In genomic region chr14:16598074-16598501, GRCm38 (mm10) we compare ENCODE assay signal across 9 mouse cellular contexts.
DNase-seq lines count a peak whose midpoint lies in the region; ATAC-seq and TF ChIP-seq lines count a peak whose summit lies in the region.
"Had no signal": no experiment of that assay in that cellular context is flagged by ENCODE, and none has a peak within 500 bp of the region (broad histone marks: within the 10 kb centered on the region; RNA-seq: fewer than 3 reads in every experiment).

No protein-coding gene starts in this region.

- H3K27ac ChIP-seq in forebrain, postnatal 0 days (ENCODE audit: low read depth, low read length): peak overlapping the region; percentile 50; the same call in 1 of the 2 replicates
- H3K27ac ChIP-seq in forebrain, embryonic 12.5 days: no peak overlapping the region
- no peak overlapping the region for H3K27ac ChIP-seq in stomach, embryonic 14.5 days (ENCODE audit: low read length)
- no peak overlapping the region for H3K27ac ChIP-seq in stomach, postnatal 0 days (replicated peaks)
- H3K27ac ChIP-seq in heart, embryonic 10.5 days: peak overlapping the region; percentile 83
- peak overlapping the region; percentile 46; the same call in 1 of the 2 replicates for H3K27ac ChIP-seq in kidney, embryonic 15.5 days

- 0 out of 2 replicates have a peak, but pooled peaks cover 7% of the 10 kb centered on the region for H3K4me1 ChIP-seq in forebrain, postnatal 0 days (ENCODE audit: insufficient read depth)
- no peaks in the 10 kb centered on the region; the same call in 1 of the 2 replicates for H3K4me1 ChIP-seq in forebrain, embryonic 12.5 days
- peaks cover 6% of the 10 kb centered on the region; the same call in 1 of the 2 replicates for H3K4me1 ChIP-seq in stomach, embryonic 14.5 days (ENCODE audit: control insufficient read depth, insufficient read depth, low read length)
- no peaks in the 10 kb centered on the region for H3K4me1 ChIP-seq in stomach, postnatal 0 days (replicated peaks; ENCODE audit: control insufficient read depth, insufficient read depth)
- peaks cover 30% of the 10 kb centered on the region for H3K4me1 ChIP-seq in heart, embryonic 10.5 days
- peaks cover 13% of the 10 kb centered on the region for H3K4me1 ChIP-seq in kidney, embryonic 15.5 days

- peak; percentile 32 for DNase-seq in forebrain, postnatal 0 days
- DNase-seq in stomach, postnatal 0 days (ENCODE audit: low spot score): no peak
- DNase-seq in heart, embryonic 10.5 days (ENCODE audit: low spot score): peak; percentile 78
- DNase-seq in urinary bladder, postnatal 10 days (ENCODE audit: low spot score): no peak

- ATAC-seq in forebrain, postnatal 0 days: no peak
- no peak for ATAC-seq in forebrain, embryonic 12.5 days (ENCODE audit: low FRiP score)
- 0 out of 2 replicates have a peak, but pooled peaks have one; percentile 37 for ATAC-seq in stomach, embryonic 14.5 days (ENCODE audit: insufficient number of reproducible peaks, insufficient read depth, low FRiP score, low read depth)
- no peak for ATAC-seq in stomach, postnatal 0 days (ENCODE audit: low FRiP score, low TSS enrichment)
- 0 out of 2 replicates have a peak, but pooled peaks have one; percentile 26 for ATAC-seq in kidney, embryonic 15.5 days (replicated peaks; ENCODE audit: low FRiP score)
- ATAC-seq in erythroid progenitor cell, adult 5-6 weeks (replicated peaks; ENCODE audit: low FRiP score, poor library complexity, severe bottlenecking): no peak

- H3K4me3 ChIP-seq in forebrain, postnatal 0 days (ENCODE audit: low read depth, low read length): no peak overlapping the region
- no peak overlapping the region for H3K4me3 ChIP-seq in forebrain, embryonic 12.5 days (replicated peaks)
- no peak overlapping the region for H3K4me3 ChIP-seq in stomach, embryonic 14.5 days (ENCODE audit: low read depth, low read length)
- H3K4me3 ChIP-seq in stomach, postnatal 0 days (ENCODE audit: low read depth, low read length): no peak overlapping the region
- H3K4me3 ChIP-seq in heart, embryonic 10.5 days: peak overlapping the region; percentile 31; the same call in 1 of the 2 replicates
- H3K4me3 ChIP-seq in kidney, embryonic 15.5 days (replicated peaks): no peak overlapping the region

- no peak for TF ChIP-seq CTCF in forebrain, postnatal 0 days (IDR thresholded peaks at IDR 0.05; ENCODE audit: low read depth)
- no peak for TF ChIP-seq CTCF in stomach, postnatal 0 days (IDR thresholded peaks at IDR 0.05; ENCODE audit: low read depth)

- H3K4me2 ChIP-seq in forebrain, postnatal 0 days (ENCODE audit: low read depth): no peak overlapping the region
- no peak overlapping the region for H3K4me2 ChIP-seq in forebrain, embryonic 12.5 days
- H3K4me2 ChIP-seq in stomach, embryonic 14.5 days (replicated peaks; ENCODE audit: low read depth, low read length): no peak overlapping the region
- H3K4me2 ChIP-seq in stomach, postnatal 0 days (replicated peaks; ENCODE audit: low read depth): no peak overlapping the region
- H3K4me2 ChIP-seq in kidney, embryonic 15.5 days: no peak overlapping the region

- TF ChIP-seq EP300 in stomach, postnatal 0 days (optimal IDR thresholded peaks at IDR 0.05): no peak

- no peak overlapping the region for H3K9ac ChIP-seq in forebrain, postnatal 0 days
- no peak overlapping the region for H3K9ac ChIP-seq in forebrain, embryonic 12.5 days
- H3K9ac ChIP-seq in stomach, embryonic 14.5 days (replicated peaks; ENCODE audit: low read depth, low read length): no peak overlapping the region
- no peak overlapping the region for H3K9ac ChIP-seq in stomach, postnatal 0 days (ENCODE audit: low read length)
- H3K9ac ChIP-seq in kidney, embryonic 15.5 days: no peak overlapping the region

- 21% methylated on average over 4 of the region's 4 CpGs for WGBS in forebrain, postnatal 0 days
- WGBS in forebrain, embryonic 12.5 days: 39% methylated on average over 4 of the region's 4 CpGs
- 18% methylated on average over 4 of the region's 4 CpGs for WGBS in stomach, embryonic 14.5 days
- 26% methylated on average over 4 of the region's 4 CpGs for WGBS in stomach, postnatal 0 days
- WGBS in heart, embryonic 10.5 days: 11% methylated on average over 4 of the region's 4 CpGs
- WGBS in kidney, embryonic 15.5 days: 36% methylated on average over 4 of the region's 4 CpGs

- no peaks in the 10 kb centered on the region for H3K36me3 ChIP-seq in forebrain, postnatal 0 days (ENCODE audit: insufficient read depth)
- no peaks in the 10 kb centered on the region for H3K36me3 ChIP-seq in forebrain, embryonic 12.5 days (replicated peaks)
- no peaks in the 10 kb centered on the region for H3K36me3 ChIP-seq in stomach, embryonic 14.5 days (ENCODE audit: control insufficient read depth, insufficient read depth, low read length)
- H3K36me3 ChIP-seq in stomach, postnatal 0 days (ENCODE audit: control insufficient read depth, insufficient read depth, low read length): no peaks in the 10 kb centered on the region
- H3K36me3 ChIP-seq in heart, embryonic 10.5 days: no peaks in the 10 kb centered on the region
- no peaks in the 10 kb centered on the region for H3K36me3 ChIP-seq in kidney, embryonic 15.5 days

- H3K9me3 ChIP-seq in forebrain, postnatal 0 days (ENCODE audit: low read length): no peaks in the 10 kb centered on the region
- H3K9me3 ChIP-seq in forebrain, embryonic 12.5 days: no peaks in the 10 kb centered on the region
- H3K9me3 ChIP-seq in stomach, embryonic 14.5 days (ENCODE audit: control insufficient read depth, low read depth, low read length): no peaks in the 10 kb centered on the region
- H3K9me3 ChIP-seq in stomach, postnatal 0 days (ENCODE audit: control insufficient read depth, low read length): no peaks in the 10 kb centered on the region
- no peaks in the 10 kb centered on the region for H3K9me3 ChIP-seq in heart, embryonic 10.5 days
- no peaks in the 10 kb centered on the region for H3K9me3 ChIP-seq in kidney, embryonic 15.5 days (replicated peaks)

- H3K27me3 ChIP-seq in forebrain, postnatal 0 days (ENCODE audit: insufficient read depth, low read length): no peaks in the 10 kb centered on the region
- H3K27me3 ChIP-seq in forebrain, embryonic 12.5 days: no peaks in the 10 kb centered on the region
- no peaks in the 10 kb centered on the region for H3K27me3 ChIP-seq in stomach, embryonic 14.5 days (ENCODE audit: control insufficient read depth, insufficient read depth, low read length)
- no peaks in the 10 kb centered on the region for H3K27me3 ChIP-seq in stomach, postnatal 0 days (ENCODE audit: control insufficient read depth, insufficient read depth, low read length)
- H3K27me3 ChIP-seq in heart, embryonic 10.5 days (ENCODE audit: insufficient read depth, poor library complexity, severe bottlenecking): no peaks in the 10 kb centered on the region
- no peaks in the 10 kb centered on the region for H3K27me3 ChIP-seq in kidney, embryonic 15.5 days
- H3K27me3 ChIP-seq: CH12.LX had no signal

Comparison
In these comparisons a context has a peak if more than half of its experiments do, and no peak if none do; other contexts are left out.
1. ATAC-seq: peak in stomach, embryonic 14.5 days (single experiment) and kidney, embryonic 15.5 days (single experiment); none in forebrain, postnatal 0 days (single experiment), forebrain, embryonic 12.5 days (single experiment), stomach, postnatal 0 days (single experiment) and erythroid progenitor cell, adult 5-6 weeks (single experiment).
2. H3K27ac ChIP-seq: peak in forebrain, postnatal 0 days (single experiment), heart, embryonic 10.5 days (single experiment) and kidney, embryonic 15.5 days (single experiment); none in forebrain, embryonic 12.5 days (single experiment), stomach, embryonic 14.5 days (single experiment) and stomach, postnatal 0 days (single experiment).
3. DNase-seq: peak in forebrain, postnatal 0 days (single experiment) and heart, embryonic 10.5 days (single experiment); none in stomach, postnatal 0 days (single experiment) and urinary bladder, postnatal 10 days (single experiment).